Mouse (Mus musculus): ENCODE data around the gene Aspn. TPM values are rescaled to one million over a fixed set of nuclear protein-coding genes. Genes with fewer than 3 reads are reported as not detected.

Aspn gene
- polyA plus RNA-seq, 1 experiment from 2014 or later = 0.57 TPM

DNA sequence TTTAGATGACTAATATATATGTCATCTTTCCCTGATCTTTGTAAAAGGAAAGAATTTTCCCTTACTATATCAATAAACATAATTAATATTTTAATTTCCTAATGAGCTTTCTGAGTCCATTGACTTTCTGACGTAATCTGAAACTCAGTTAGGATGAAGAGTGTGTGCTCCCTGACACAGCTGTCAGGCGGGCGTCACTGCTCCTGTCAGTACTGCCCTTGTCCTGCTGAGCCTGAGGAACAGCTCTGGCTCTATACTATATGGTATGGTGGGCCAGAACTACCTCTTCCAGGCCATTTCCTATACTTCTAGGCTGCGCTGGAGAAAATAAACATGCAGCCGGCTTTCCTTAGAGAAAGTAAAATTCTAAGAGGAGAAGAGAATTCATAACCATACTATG, 10.3 kb downstream of the Aspn start:
- Histone ChIP-seq H3K9me3 (no peaks in the 10 kb centered on the region), H3K27ac (no peak overlapping the region), H3K36me3 (no peaks in the 10 kb centered on the region), H3K4me3 (no peak overlapping the region), H3K9ac (no peak overlapping the region), H3K27me3 (no peaks in the 10 kb centered on the region), H3K4me1 (replicated peaks) (0 out of 2 replicates have a peak, but pooled peaks cover 3% of the 10 kb centered on the region), H3K4me2 (no peak overlapping the region)
- 80% methylated on average over 5 of the region's 5 CpGs for WGBS
- no peak for ATAC-seq (ENCODE audit: low FRiP score)

DNA sequence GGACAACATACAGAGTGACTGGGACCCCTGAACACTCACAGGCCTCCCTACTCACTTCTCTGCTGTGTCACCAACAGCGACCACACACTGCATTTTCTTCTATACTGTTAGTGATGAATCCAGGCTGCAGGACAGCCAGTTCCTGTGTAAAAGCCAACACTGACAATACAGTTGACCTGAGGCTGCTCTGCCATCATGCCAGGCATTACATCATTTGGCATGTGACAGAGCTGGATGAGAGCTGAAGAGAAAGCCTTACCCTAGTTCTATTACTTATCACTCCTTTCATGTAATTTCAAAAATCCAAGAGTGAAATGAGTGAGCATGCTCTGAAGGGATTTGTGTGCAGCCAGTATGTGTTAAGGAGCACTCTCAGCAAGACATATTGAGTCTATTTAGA, 12.0 kb downstream of the Aspn start:
- Histone ChIP-seq H3K36me3 (no peaks in the 10 kb centered on the region), H3K9ac (no peak overlapping the region), H3K4me1 (replicated peaks) (0 out of 2 replicates have a peak, but pooled peaks cover 3% of the 10 kb centered on the region), H3K4me3 (no peak overlapping the region), H3K27me3 (no peaks in the 10 kb centered on the region), H3K4me2 (no peak overlapping the region), H3K9me3 (no peaks in the 10 kb centered on the region), H3K27ac (no peak overlapping the region)
- WGBS = 97% methylated on average over 1 of the region's 1 CpGs
- ATAC-seq (ENCODE audit: low FRiP score) = no peak

GRCm38 (mm10) chr13:49556924-49557323, 12.7 kb downstream of the Aspn start:
- ATAC-seq (ENCODE audit: low FRiP score) = no peak
- 79% methylated on average over 1 of the region's 1 CpGs for WGBS
- Histone ChIP-seq H3K4me1 (replicated peaks) (0 out of 2 replicates have a peak, but pooled peaks cover 3% of the 10 kb centered on the region), H3K9ac (no peak overlapping the region), H3K27me3 (no peaks in the 10 kb centered on the region), H3K9me3 (no peaks in the 10 kb centered on the region), H3K36me3 (no peaks in the 10 kb centered on the region), H3K27ac (no peak overlapping the region), H3K4me3 (no peak overlapping the region), H3K4me2 (no peak overlapping the region)

GRCm38 (mm10) chr13:49559185-49559584, 14.9 kb downstream of the Aspn start:
- Histone ChIP-seq H3K4me1 (replicated peaks) (0 out of 2 replicates have a peak, but pooled peaks cover 3% of the 10 kb centered on the region), H3K4me2 (no peak overlapping the region), H3K4me3 (no peak overlapping the region), H3K36me3 (no peaks in the 10 kb centered on the region), H3K27me3 (no peaks in the 10 kb centered on the region), H3K27ac (no peak overlapping the region), H3K9ac (no peak overlapping the region), H3K9me3 (no peaks in the 10 kb centered on the region)
- 39% methylated on average over 2 of the region's 2 CpGs for whole genome bisulfite sequencing
- no peak for ATAC-seq (ENCODE audit: low FRiP score)

GRCm38 (mm10) chr13:49560886-49561285, 16.6 kb downstream of the Aspn start:
- Histone ChIP-seq H3K27me3 (no peaks in the 10 kb centered on the region), H3K4me1 (replicated peaks) (0 out of 2 replicates have a peak, but pooled peaks cover 3% of the 10 kb centered on the region), H3K4me3 (no peak overlapping the region), H3K4me2 (no peak overlapping the region), H3K9ac (no peak overlapping the region), H3K27ac (no peak overlapping the region), H3K36me3 (no peaks in the 10 kb centered on the region), H3K9me3 (no peaks in the 10 kb centered on the region)
- WGBS = 60% methylated on average over 2 of the region's 2 CpGs
- no peak for ATAC-seq (ENCODE audit: low FRiP score)

GRCm38 (mm10) chr13:49564347-49564746, 20.1 kb downstream of the Aspn start:
- no peak for ATAC-seq (ENCODE audit: low FRiP score)
- H3K27ac ChIP-seq = no peak overlapping the region
- WGBS = 89% methylated on average over 1 of the region's 1 CpGs
- no peaks in the 10 kb centered on the region for H3K4me1 ChIP-seq (replicated peaks)
- no peak overlapping the region for H3K9ac ChIP-seq
- H3K9me3 ChIP-seq = no peaks in the 10 kb centered on the region
- no peaks in the 10 kb centered on the region for H3K36me3 ChIP-seq
- H3K27me3 ChIP-seq = no peaks in the 10 kb centered on the region
- no peak overlapping the region for H3K4me3 ChIP-seq
- H3K4me2 ChIP-seq = no peak overlapping the region

- H3K27me3 ChIP-seq = no peaks in the 10 kb centered on the region
- H3K36me3 ChIP-seq = no peaks in the 10 kb centered on the region
- H3K4me3 ChIP-seq = no peak overlapping the region
- no peak overlapping the region for H3K4me2 ChIP-seq
- H3K9me3 ChIP-seq = no peaks in the 10 kb centered on the region
- no peak overlapping the region for H3K9ac ChIP-seq
- WGBS = 76% methylated on average over 3 of the region's 3 CpGs
- H3K4me1 ChIP-seq (replicated peaks) = no peaks in the 10 kb centered on the region
- H3K27ac ChIP-seq = no peak overlapping the region
- no peak for ATAC-seq (ENCODE audit: low FRiP score)
These were observed 26.1 kb downstream of the Aspn start for GRCm38 (mm10) chr13:49570371-49570770.

- Histone ChIP-seq H3K9me3 (no peaks in the 10 kb centered on the region), H3K4me3 (no peak overlapping the region), H3K27me3 (no peaks in the 10 kb centered on the region), H3K36me3 (no peaks in the 10 kb centered on the region), H3K4me2 (no peak overlapping the region), H3K4me1 (replicated peaks) (no peaks in the 10 kb centered on the region), H3K27ac (no peak overlapping the region), H3K9ac (no peak overlapping the region)
- WGBS = 94% methylated on average over 2 of the region's 2 CpGs
- no peak for ATAC-seq (ENCODE audit: low FRiP score)
These were observed 27.2 kb downstream of the Aspn start for GRCm38 (mm10) chr13:49571418-49571817.

DNA sequence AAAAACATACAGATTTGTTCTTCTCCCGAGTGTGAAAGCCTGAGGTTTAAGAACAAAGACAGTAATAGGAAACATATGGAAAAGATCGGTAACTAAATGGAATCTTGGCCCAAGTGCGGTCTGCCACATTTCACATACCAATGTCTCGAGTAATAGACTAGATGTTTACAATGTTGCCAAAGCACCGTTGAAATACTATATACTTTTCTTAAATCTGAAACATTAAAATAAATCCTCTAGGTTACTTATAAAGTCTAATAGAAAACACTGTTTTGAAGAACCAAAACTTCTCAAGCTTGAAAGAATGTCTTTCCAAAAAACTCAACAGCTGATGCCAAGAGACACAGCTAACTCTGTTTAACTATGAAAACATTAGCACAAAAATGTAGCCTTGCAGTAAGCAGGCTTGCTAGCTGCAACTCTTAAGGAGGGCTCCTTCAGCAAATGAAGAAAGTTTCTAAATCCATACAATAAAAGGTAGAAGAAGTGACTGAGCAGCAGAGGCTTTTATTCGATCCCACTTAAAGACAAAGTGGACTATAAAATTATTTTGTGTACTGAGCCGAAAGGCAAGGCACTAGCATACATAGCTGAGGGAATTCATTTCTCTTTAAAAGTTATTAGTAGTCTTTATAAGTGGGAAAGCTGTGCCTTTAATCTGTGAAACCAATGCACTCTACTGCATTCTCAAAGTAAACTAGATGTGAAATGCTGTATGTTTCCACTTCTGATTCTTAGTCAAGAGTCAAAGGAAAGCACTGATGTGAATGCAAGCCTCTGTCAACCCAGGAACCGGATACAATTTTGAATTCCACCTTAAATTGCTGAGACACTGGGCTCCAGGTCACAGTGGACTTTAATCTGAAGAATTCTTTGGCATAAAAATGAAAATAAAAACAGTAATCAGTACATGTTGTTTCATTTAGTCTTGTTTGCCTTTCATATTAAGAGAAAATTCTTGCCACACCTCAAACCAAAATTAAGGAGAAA, 37.6 kb downstream of the Aspn start, which contains the start of gene Omd:
Omd (plus strand) TSS at position 922 of the 990 bp plus-strand sequence.
- Histone ChIP-seq H3K27me3 (no peaks in the 10 kb centered on the region), H3K27ac (no peak within 1 kb of the TSS), H3K4me2 (no peak within 1 kb of the TSS), H3K4me3 (no peak within 1 kb of the TSS), H3K4me1 (replicated peaks) (no peaks in the 10 kb centered on the region), H3K36me3 (no peaks in the 10 kb centered on the region), H3K9ac (no peak within 1 kb of the TSS), H3K9me3 (no peaks in the 10 kb centered on the region)
- WGBS = 86% methylated on average over 8 of the region's 8 CpGs
- ATAC-seq (ENCODE audit: low FRiP score) = no peak

DNA sequence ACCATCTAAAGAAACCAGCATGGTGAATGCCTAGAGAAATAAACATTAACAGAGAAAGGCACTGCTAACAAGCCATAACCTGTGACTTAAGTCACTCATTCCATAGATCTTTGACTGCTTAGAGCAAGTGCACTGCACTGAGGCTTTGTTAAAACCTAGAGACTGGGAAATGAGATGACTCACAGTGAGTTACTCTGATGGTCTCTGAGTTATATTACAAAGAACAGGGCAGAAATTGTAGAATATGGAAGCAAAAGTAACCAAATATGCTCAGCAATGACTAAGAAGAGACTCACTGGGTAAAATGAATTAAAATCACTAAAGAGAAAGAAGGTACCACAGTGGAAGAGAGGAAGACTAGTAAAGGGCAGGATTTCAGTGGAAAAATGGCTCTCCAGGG, 39.6 kb downstream of the Aspn start:
- Histone ChIP-seq H3K4me3 (no peak overlapping the region), H3K9ac (no peak overlapping the region), H3K36me3 (no peaks in the 10 kb centered on the region), H3K27me3 (no peaks in the 10 kb centered on the region), H3K4me2 (no peak overlapping the region), H3K9me3 (no peaks in the 10 kb centered on the region), H3K27ac (no peak overlapping the region), H3K4me1 (replicated peaks) (no peaks in the 10 kb centered on the region)
- ATAC-seq (ENCODE audit: low FRiP score) = no peak

DNA sequence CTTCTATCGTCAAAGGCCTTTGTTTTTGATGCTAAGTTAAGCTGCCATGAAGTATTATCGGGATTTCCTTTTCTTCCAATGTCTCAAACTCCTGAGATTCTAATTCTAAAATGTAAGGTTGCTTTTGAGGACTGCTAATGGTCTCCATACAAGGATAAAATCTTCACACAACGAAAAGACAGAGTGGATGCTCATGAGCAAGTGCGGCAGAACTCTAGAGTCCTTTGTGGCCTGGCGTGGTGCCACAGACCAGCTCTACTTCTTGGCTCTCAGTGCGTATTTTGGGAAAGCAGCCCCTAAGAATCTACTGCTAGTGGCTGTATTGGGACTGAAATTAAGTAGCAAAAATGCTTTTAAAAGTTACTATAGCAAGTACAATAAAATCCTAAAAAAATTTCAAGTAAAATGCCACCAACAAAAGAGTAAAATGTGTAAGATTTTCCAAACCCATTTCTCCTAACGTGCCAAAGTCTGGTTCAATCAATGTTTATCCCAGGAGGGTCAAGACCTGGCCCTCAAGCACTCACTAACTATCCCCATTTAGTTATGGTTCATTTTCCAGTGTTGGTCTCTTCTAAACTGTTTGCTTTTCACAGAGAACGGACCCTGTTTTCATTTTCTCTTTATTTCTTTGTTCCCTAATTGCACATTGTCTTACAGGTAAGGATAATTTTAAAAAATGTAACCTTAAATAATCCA, 40.2 kb downstream of the Aspn start:
- Histone ChIP-seq H3K4me2 (no peak overlapping the region), H3K9me3 (no peaks in the 10 kb centered on the region), H3K9ac (no peak overlapping the region), H3K4me3 (no peak overlapping the region), H3K27me3 (no peaks in the 10 kb centered on the region), H3K4me1 (replicated peaks) (no peaks in the 10 kb centered on the region), H3K27ac (no peak overlapping the region), H3K36me3 (no peaks in the 10 kb centered on the region)
- ATAC-seq (ENCODE audit: low FRiP score) = no peak
- 89% methylated on average over 8 of the region's 8 CpGs for WGBS

DNA sequence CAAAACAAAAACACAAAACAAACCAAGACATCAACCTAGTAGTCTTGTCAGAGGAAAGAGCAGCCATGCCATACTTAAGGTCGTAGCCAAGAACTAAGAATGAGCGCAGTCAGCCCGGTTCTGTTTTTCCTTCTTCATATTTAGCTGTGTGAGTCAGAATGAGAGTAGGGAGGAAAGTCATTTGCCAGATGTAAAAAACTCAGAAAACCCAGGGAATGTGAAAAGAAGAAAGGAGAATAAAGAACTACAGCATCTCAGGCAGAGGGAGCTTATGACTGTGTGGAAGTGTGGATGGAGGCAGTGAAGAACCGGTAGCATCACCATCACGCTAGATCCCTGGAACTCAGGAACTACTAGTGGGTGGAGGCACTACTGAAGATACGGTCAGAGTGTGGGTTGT, 41.8 kb downstream of the Aspn start:
- no peaks in the 10 kb centered on the region for H3K36me3 ChIP-seq
- no peak overlapping the region for H3K4me2 ChIP-seq
- no peak overlapping the region for H3K27ac ChIP-seq
- no peaks in the 10 kb centered on the region for H3K4me1 ChIP-seq (replicated peaks)
- H3K4me3 ChIP-seq = no peak overlapping the region
- WGBS = 96% methylated on average over 6 of the region's 6 CpGs
- no peak for ATAC-seq (ENCODE audit: low FRiP score)
- H3K9ac ChIP-seq = no peak overlapping the region
- no peaks in the 10 kb centered on the region for H3K27me3 ChIP-seq
- no peaks in the 10 kb centered on the region for H3K9me3 ChIP-seq
